Mouse (Mus musculus) liver, postnatal 0 days (tissue): ENCODE data around the gene Olfr550.

Source experiments
- CTCF ChIP-seq: sonication (generic); IDR thresholded peaks from 2 replicates; pipeline ENCODE4 v1.5.1; 2016; ENCODE audit warnings: antibody characterized with exemption, low read depth
- EP300 ChIP-seq: IDR thresholded peaks from 2 replicates; pipeline ENCODE4 v1.6.1; 2016; ENCODE audit warnings: antibody characterized with exemption, low read depth, mild to moderate bottlenecking

DNA sequence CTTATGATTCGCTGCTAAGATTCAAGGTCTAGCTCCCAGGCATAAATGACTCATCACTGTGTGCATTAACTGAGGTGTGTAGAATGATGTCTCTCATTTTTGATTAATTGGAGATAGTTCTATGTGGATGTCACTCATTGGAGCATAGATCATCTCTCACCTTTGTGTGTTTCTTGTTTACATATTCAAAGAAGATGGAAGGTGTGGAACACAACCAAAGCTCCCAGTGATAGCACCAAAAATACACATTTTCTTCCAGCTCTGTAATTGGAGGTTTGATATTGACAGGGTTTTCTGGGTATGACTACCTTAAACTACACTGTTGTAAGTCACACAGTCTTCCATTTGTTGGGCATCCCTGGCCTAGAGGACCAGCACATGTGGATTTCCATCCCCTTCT is 36.8 kb upstream of the Olfr550 start, which contains the start of gene Olfr547:
- no peak for TF ChIP-seq EP300
- no peak for TF ChIP-seq CTCF
